ENCODE assay signal across 20 mouse cellular contexts in the genomic region with DNA sequence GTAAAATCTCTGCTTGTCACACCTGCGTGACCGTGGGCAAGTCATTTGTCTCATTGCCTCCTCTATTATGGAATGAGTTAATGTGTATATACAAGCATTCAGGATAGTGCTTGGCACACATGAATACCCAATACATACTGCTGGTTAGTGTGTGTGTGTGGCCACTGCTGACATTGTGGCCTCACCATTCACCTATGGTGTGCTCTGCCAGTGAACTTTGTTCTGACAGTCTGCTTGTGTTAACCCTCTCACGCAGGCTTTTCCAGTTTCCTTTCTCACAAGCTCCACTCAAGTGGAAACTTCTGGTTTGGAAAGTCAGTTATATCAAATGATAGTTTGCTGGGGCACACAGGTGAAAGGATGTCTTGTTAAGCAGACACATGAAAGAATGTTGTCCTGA. TPM values are rescaled to one million over a fixed set of nuclear protein-coding genes. Genes with fewer than 3 reads are reported as not detected.
DNase-seq lines count a peak whose midpoint lies in the region; ATAC-seq and TF ChIP-seq lines count a peak whose summit lies in the region.
"Had no signal": no experiment of that assay in that cellular context is flagged by ENCODE, and none has a peak within 500 bp of the region (broad histone marks: within the 10 kb centered on the region; RNA-seq: fewer than 3 reads in every experiment).

No protein-coding gene starts in this region.

- TF ChIP-seq EP300 in liver, postnatal 0 days (IDR thresholded peaks at IDR 0.05; ENCODE audit: low read depth): no peak

- H3K27me3 ChIP-seq in kidney, postnatal 0 days (ENCODE audit: insufficient read depth, low read length): no peaks in the 10 kb centered on the region
- no peaks in the 10 kb centered on the region for H3K27me3 ChIP-seq in embryonic facial prominence, embryonic 10.5 days (replicated peaks; ENCODE audit: low read depth, poor library complexity, severe bottlenecking)
- H3K27me3 ChIP-seq in embryonic facial prominence, embryonic 14.5 days (replicated peaks; ENCODE audit: control insufficient read depth, insufficient read depth, low read length): no peaks in the 10 kb centered on the region
- H3K27me3 ChIP-seq in liver, postnatal 0 days (ENCODE audit: insufficient read depth, low read length): no peaks in the 10 kb centered on the region
- H3K27me3 ChIP-seq: heart, embryonic 15.5 days; intestine, embryonic 15.5 days; neural tube, embryonic 13.5 days had no signal

- H3K4me2 ChIP-seq in kidney, postnatal 0 days (ENCODE audit: low read length): no peak overlapping the region
- 0 out of 2 replicates have a peak overlapping the region, but pooled peaks have one; percentile 72 for H3K4me2 ChIP-seq in embryonic facial prominence, embryonic 14.5 days (ENCODE audit: low read depth, low read length)
- no peak overlapping the region for H3K4me2 ChIP-seq in liver, postnatal 0 days (ENCODE audit: low read depth, low read length)
- H3K4me2 ChIP-seq: heart, embryonic 15.5 days; intestine, embryonic 15.5 days; neural tube, embryonic 13.5 days had no signal

- ATAC-seq in kidney, postnatal 0 days (replicated peaks; ENCODE audit: low FRiP score, low read depth): no peak
- no peak for ATAC-seq in embryonic facial prominence, embryonic 14.5 days (ENCODE audit: low read depth)
- peak; percentile 22 for ATAC-seq in liver, postnatal 0 days
- ATAC-seq: activated CD4-positive, CD25-positive, alpha-beta regulatory T cell, adult 4 months; CD4-positive, CD25-positive, alpha-beta regulatory T cell, adult 4 months; intestine, embryonic 15.5 days had no signal

- H3K4me1 ChIP-seq in kidney, postnatal 0 days (replicated peaks; ENCODE audit: insufficient read depth, low read length): peaks cover 16% of the 10 kb centered on the region
- H3K4me1 ChIP-seq in embryonic facial prominence, embryonic 10.5 days: peaks cover 77% of the 10 kb centered on the region
- peaks cover 38% of the 10 kb centered on the region for H3K4me1 ChIP-seq in embryonic facial prominence, embryonic 14.5 days (ENCODE audit: control insufficient read depth, insufficient read depth, low read length)
- H3K4me1 ChIP-seq in liver, postnatal 0 days (ENCODE audit: insufficient read depth): peaks cover 38% of the 10 kb centered on the region

- peak overlapping the region; percentile 88; the same call in 1 of the 2 replicates for H3K27ac ChIP-seq in kidney, postnatal 0 days
- peak overlapping the region; percentile 91 for H3K27ac ChIP-seq in embryonic facial prominence, embryonic 10.5 days (replicated peaks)
- H3K27ac ChIP-seq in embryonic facial prominence, embryonic 14.5 days (replicated peaks; ENCODE audit: low read depth, low read length): peak overlapping the region; percentile 97
- peak overlapping the region; percentile 78 for H3K27ac ChIP-seq in liver, postnatal 0 days (ENCODE audit: low read depth)
- H3K27ac ChIP-seq: neural tube, embryonic 13.5 days had no signal

- H3K9me3 ChIP-seq in kidney, postnatal 0 days (replicated peaks; ENCODE audit: low read length): no peaks in the 10 kb centered on the region
- no peaks in the 10 kb centered on the region for H3K9me3 ChIP-seq in embryonic facial prominence, embryonic 10.5 days
- H3K9me3 ChIP-seq in embryonic facial prominence, embryonic 14.5 days (ENCODE audit: control insufficient read depth, low read length): no peaks in the 10 kb centered on the region
- H3K9me3 ChIP-seq in liver, postnatal 0 days (ENCODE audit: low read length): no peaks in the 10 kb centered on the region
- H3K9me3 ChIP-seq: heart, embryonic 15.5 days; intestine, embryonic 15.5 days; neural tube, embryonic 13.5 days had no signal

- H3K9ac ChIP-seq in kidney, postnatal 0 days (ENCODE audit: low read depth, low read length): no peak overlapping the region
- H3K9ac ChIP-seq in embryonic facial prominence, embryonic 14.5 days (ENCODE audit: low read depth, low read length): no peak overlapping the region
- no peak overlapping the region for H3K9ac ChIP-seq in liver, postnatal 0 days (replicated peaks)
- H3K9ac ChIP-seq: heart, embryonic 15.5 days; intestine, embryonic 15.5 days; neural tube, embryonic 13.5 days had no signal

- peaks cover 5% of the 10 kb centered on the region; the same call in 1 of the 2 replicates for H3K36me3 ChIP-seq in kidney, postnatal 0 days (ENCODE audit: insufficient read depth, low read length)
- peaks cover 14% of the 10 kb centered on the region for H3K36me3 ChIP-seq in embryonic facial prominence, embryonic 10.5 days (replicated peaks)
- H3K36me3 ChIP-seq in embryonic facial prominence, embryonic 14.5 days (ENCODE audit: control insufficient read depth, insufficient read depth, low read length): peaks cover 19% of the 10 kb centered on the region
- H3K36me3 ChIP-seq in liver, postnatal 0 days (replicated peaks; ENCODE audit: insufficient read depth, low read length): 0 out of 2 replicates have a peak, but pooled peaks cover 9% of the 10 kb centered on the region

- H3K4me3 ChIP-seq in kidney, postnatal 0 days (replicated peaks; ENCODE audit: low read depth, low read length): no peak overlapping the region
- H3K4me3 ChIP-seq in embryonic facial prominence, embryonic 10.5 days: no peak overlapping the region
- no peak overlapping the region for H3K4me3 ChIP-seq in embryonic facial prominence, embryonic 14.5 days (ENCODE audit: low read depth, low read length)
- H3K4me3 ChIP-seq in liver, postnatal 0 days (ENCODE audit: low read depth, low read length): no peak overlapping the region
- H3K4me3 ChIP-seq: heart, embryonic 15.5 days; intestine, embryonic 15.5 days; neural tube, embryonic 13.5 days had no signal

- 68% methylated on average over 3 of the region's 3 CpGs for WGBS in kidney, postnatal 0 days
- 94% methylated on average over 3 of the region's 3 CpGs for WGBS in embryonic facial prominence, embryonic 10.5 days
- WGBS in embryonic facial prominence, embryonic 14.5 days: 85% methylated on average over 3 of the region's 3 CpGs
- WGBS in liver, postnatal 0 days (ENCODE audit: insufficient replicate concordance): 69% methylated on average over 3 of the region's 3 CpGs

- no peak for TF ChIP-seq CTCF in kidney, postnatal 0 days (IDR thresholded peaks at IDR 0.05; ENCODE audit: low read depth)
- TF ChIP-seq CTCF in liver, postnatal 0 days (IDR thresholded peaks at IDR 0.05; ENCODE audit: low read depth): no peak

- no peak for DNase-seq in kidney, postnatal 0 days (ENCODE audit: low spot score)
- no peak for DNase-seq in kidney, adult 11 months
- DNase-seq in embryonic facial prominence, embryonic 10.5 days (ENCODE audit: low spot score): no peak
- DNase-seq in embryonic facial prominence, embryonic 14.5 days (ENCODE audit: low spot score): no peak
- no peak for DNase-seq in liver, postnatal 0 days
- DNase-seq in testis, postnatal 14 days (ENCODE audit: low spot score): no peak
- no peak for DNase-seq in gastrocnemius, postnatal 4 days (ENCODE audit: low spot score in 2 of 2)
- DNase-seq: adrenal gland, postnatal 25 days; cerebellum, adult 8-10 months; embryo, embryonic 11 days; right cerebral cortex, postnatal 4 days had no signal

RNA-seq across cellular contexts. Expression of gene Ctf1, which starts 1.5 kb away (rescaled TPM):
- polyA plus RNA-seq in kidney, postnatal 0 days (2015; fragmentation: Nextera tagmentation; extraction: Ambion mirVana): 14.5 and 15.9 TPM in 2 replicates
- polyA plus RNA-seq in embryonic facial prominence, embryonic 10.5 days (2016; fragmentation: Nextera tagmentation; extraction: Ambion mirVana): 9.4 and 10.7 TPM in 2 replicates
- 20.9 and 23.8 TPM in 2 replicates for polyA plus RNA-seq in embryonic facial prominence, embryonic 14.5 days (2014; fragmentation: Nextera tagmentation; extraction: Ambion mirVana)
- polyA plus RNA-seq in liver, postnatal 0 days (2015; fragmentation: Nextera tagmentation; extraction: Ambion mirVana): 7.9 and 10.0 TPM in 2 replicates
- total RNA-seq in gastrocnemius, postnatal 4 days (2021): 10 to 100 TPM in 1 of 2 experiments, 1 to 10 TPM in 1; 7.0 to 10.0 TPM
- polyA plus RNA-seq: activated CD4-positive, CD25-positive, alpha-beta regulatory T cell, adult 4 months; CD4-positive, CD25-positive, alpha-beta regulatory T cell, adult 4 months had no signal

RNA-seq across cellular contexts. Expression of gene Bcl7c, which starts 2.3 kb away (rescaled TPM):
- polyA plus RNA-seq in kidney, postnatal 0 days (2015; fragmentation: Nextera tagmentation; extraction: Ambion mirVana): 56.1 and 70.9 TPM in 2 replicates
- 60.2 and 70.0 TPM in 2 replicates for polyA plus RNA-seq in embryonic facial prominence, embryonic 10.5 days (2016; fragmentation: Nextera tagmentation; extraction: Ambion mirVana)
- 84.2 and 86.6 TPM in 2 replicates for polyA plus RNA-seq in embryonic facial prominence, embryonic 14.5 days (2014; fragmentation: Nextera tagmentation; extraction: Ambion mirVana)
- 20.1 and 26.5 TPM in 2 replicates for polyA plus RNA-seq in liver, postnatal 0 days (2015; fragmentation: Nextera tagmentation; extraction: Ambion mirVana)
- total RNA-seq in gastrocnemius, postnatal 4 days (2021): 100 to 1,000 TPM; 112 to 132 TPM

RNA-seq across cellular contexts. Expression of gene Ctf2, which starts 20.9 kb away (rescaled TPM):
- polyA plus RNA-seq in kidney, postnatal 0 days (2015; fragmentation: Nextera tagmentation; extraction: Ambion mirVana): 0.08 TPM in 1 of 2 replicates, not detected in the other
- 0.19 TPM in 2 replicates for polyA plus RNA-seq in embryonic facial prominence, embryonic 10.5 days (2016; fragmentation: Nextera tagmentation; extraction: Ambion mirVana)
- polyA plus RNA-seq in embryonic facial prominence, embryonic 14.5 days (2014; fragmentation: Nextera tagmentation; extraction: Ambion mirVana): 0.14 and 0.35 TPM in 2 replicates
- not detected in 2 replicates for polyA plus RNA-seq in liver, postnatal 0 days (2015; fragmentation: Nextera tagmentation; extraction: Ambion mirVana)
- total RNA-seq in gastrocnemius, postnatal 4 days (2021): not detected
- total RNA-seq: adrenal gland, postnatal 25 days; left cerebral cortex, adult 8-10 months; megakaryocyte-erythroid progenitor cell, adult 5-6 weeks; midbrain, postnatal 0 days had no signal
- polyA plus RNA-seq: activated CD4-positive, CD25-positive, alpha-beta regulatory T cell, adult 4 months; CD4-positive, CD25-positive, alpha-beta regulatory T cell, adult 4 months; midbrain, postnatal 0 days; neural tube, embryonic 13.5 days; thymus, postnatal 0 days had no signal

RNA-seq across cellular contexts. Expression of gene Fbxl19, which starts 33.3 kb away (rescaled TPM):
- 2.8 and 3.5 TPM in 2 replicates for polyA plus RNA-seq in kidney, postnatal 0 days (2015; fragmentation: Nextera tagmentation; extraction: Ambion mirVana)
- 8.9 and 9.0 TPM in 2 replicates for polyA plus RNA-seq in embryonic facial prominence, embryonic 10.5 days (2016; fragmentation: Nextera tagmentation; extraction: Ambion mirVana)
- 3.0 and 3.8 TPM in 2 replicates for polyA plus RNA-seq in embryonic facial prominence, embryonic 14.5 days (2014; fragmentation: Nextera tagmentation; extraction: Ambion mirVana)
- polyA plus RNA-seq in liver, postnatal 0 days (2015; fragmentation: Nextera tagmentation; extraction: Ambion mirVana): 1.6 and 1.9 TPM in 2 replicates
- 1 to 10 TPM; 8.6 to 8.8 TPM for total RNA-seq in gastrocnemius, postnatal 4 days (2021)

RNA-seq across cellular contexts. Expression of gene Orai3, which starts 58.6 kb away (rescaled TPM):
- 27.2 and 30.1 TPM in 2 replicates for polyA plus RNA-seq in kidney, postnatal 0 days (2015; fragmentation: Nextera tagmentation; extraction: Ambion mirVana)
- polyA plus RNA-seq in embryonic facial prominence, embryonic 10.5 days (2016; fragmentation: Nextera tagmentation; extraction: Ambion mirVana): 12.9 and 13.6 TPM in 2 replicates
- 10.4 and 11.9 TPM in 2 replicates for polyA plus RNA-seq in embryonic facial prominence, embryonic 14.5 days (2014; fragmentation: Nextera tagmentation; extraction: Ambion mirVana)
- 19.2 and 21.1 TPM in 2 replicates for polyA plus RNA-seq in liver, postnatal 0 days (2015; fragmentation: Nextera tagmentation; extraction: Ambion mirVana)
- total RNA-seq in gastrocnemius, postnatal 4 days (2021): 10 to 100 TPM; 12.3 to 13.9 TPM
